Mouse (Mus musculus) ES-E14 (cell line): ENCODE measurements around the gene Tmem50a. TPM values are rescaled to one million over a fixed set of nuclear protein-coding genes. Genes with fewer than 3 reads are reported as not detected.

Experiments
- DNase-seq: peaks from one replicate; pipeline ENCODE4 v3.0.0-alpha.2; 2013; ENCODE audit warnings: low read depth, low spot score
- H3K27ac ChIP-seq: 2 replicates; pipeline ENCODE4 v1.5.1; 2012; ENCODE audit warnings: low read depth, mild to moderate bottlenecking, low read length, moderate library complexity, mixed read lengths; ENCODE audit not compliant: poor library complexity, insufficient read depth, severe bottlenecking
- H3K36me3 ChIP-seq: 2 replicates; pipeline ENCODE4 v1.6.1; 2012; ENCODE audit warnings: mild to moderate bottlenecking, low read length, moderate library complexity, mixed read lengths; ENCODE audit not compliant: control insufficient read depth, poor library complexity, insufficient read depth, severe bottlenecking
- H3K4me1 ChIP-seq, 2 experiments: fragments of 150-350 bp in 1 of 2; sonication (generic) in 1 of 2; 2 replicates each; pipeline ENCODE4 v1.6.1; 2012; ENCODE audit warnings: low read length in 2 of 2, mild to moderate bottlenecking in 1 of 2, mixed read lengths in 1 of 2; ENCODE audit not compliant: control insufficient read depth in 2 of 2, insufficient read depth in 2 of 2, poor library complexity in 1 of 2
- H3K4me3 ChIP-seq, 2 experiments: fragments of 150-350 bp in 1 of 2; sonication (generic) in 1 of 2; 2 replicates each; pipeline ENCODE4 v1.5.1; 2012; ENCODE audit warnings: low read length in 2 of 2, low read depth in 1 of 2, mild to moderate bottlenecking in 1 of 2, mixed read lengths in 1 of 2; ENCODE audit not compliant: insufficient read depth in 1 of 2, poor library complexity in 1 of 2, severe bottlenecking in 1 of 2
- H3K9ac ChIP-seq: 2 replicates; pipeline ENCODE4 v1.6.1; 2012; ENCODE audit warnings: low read depth, mild to moderate bottlenecking, low read length, mixed read lengths; ENCODE audit not compliant: poor library complexity, insufficient read depth, severe bottlenecking
- H3K9me3 ChIP-seq: fragments of 150-350 bp; sonication (generic); 2 replicates; pipeline ENCODE4 v1.6.1; 2012; ENCODE audit warnings: low read depth, mild to moderate bottlenecking, low read length; ENCODE audit not compliant: control insufficient read depth, insufficient read depth
- CHD2 ChIP-seq: IDR thresholded peaks from 2 replicates; pipeline ENCODE4 v1.6.1; 2014; ENCODE audit warnings: mild to moderate bottlenecking, low read depth, low read length, inconsistent platforms
- HCFC1 ChIP-seq: IDR thresholded peaks from 2 replicates; pipeline ENCODE4 v1.6.1; 2012; ENCODE audit warnings: low read length, inconsistent platforms, borderline replicate concordance; ENCODE audit not compliant: insufficient read depth
- MAFK ChIP-seq: IDR thresholded peaks from 2 replicates; pipeline ENCODE4 v1.6.1; 2014; ENCODE audit warnings: mild to moderate bottlenecking, low read depth, low read length, inconsistent platforms; ENCODE audit not compliant: insufficient read depth
- ZC3H11A ChIP-seq: IDR thresholded peaks from 2 replicates; pipeline ENCODE4 v1.6.1; 2012; ENCODE audit warnings: low read depth, mild to moderate bottlenecking, inconsistent platforms, low read length, borderline replicate concordance
- ZNF384 ChIP-seq: IDR thresholded peaks from 2 replicates; pipeline ENCODE4 v1.6.1; 2012; ENCODE audit warnings: low read depth, low read length, inconsistent platforms
- in situ Hi-C, 2 experiments: fragments of 600-800 bp; cut with MboI; formaldehyde crosslinking; loops; one replicate each; pipeline ENCODE4 v1.15.1; 2025; ENCODE audit warnings: low sequenced_read_pairs in 2 of 2, inconsistent platforms in 1 of 2; ENCODE audit not compliant: unreplicated experiment in 2 of 2
- total RNA-seq: library from RNA; depleted of rRNA; stranded (reverse); fragments of 300-350 nt; gene quantifications from 2 replicates; pipeline ENCODE4 v1.2.3, GENCODE M21; 2012

Gene Tmem50a
- total RNA-seq, 1 experiment: 118 TPM

GRCm38 (mm10) chr4:134903046-134903445 is 11.8 kb downstream of the Tmem50a start:
- no peak overlapping the region for H3K9ac ChIP-seq
- no peak for DNase-seq
- TF ChIP-seq ZC3H11A: no peak
- TF ChIP-seq HCFC1: no peak
- no peak for TF ChIP-seq MAFK
- TF ChIP-seq ZNF384: no peak
- no peak for TF ChIP-seq CHD2
- peaks cover 54% of the 10 kb centered on the region for H3K36me3 ChIP-seq
- no peak overlapping the region for H3K4me3 ChIP-seq
- H3K9me3 ChIP-seq: no peaks in the 10 kb centered on the region
- in situ Hi-C loops: no loop called here
- H3K4me1 ChIP-seq: 0 out of 4 replicates have a peak, but pooled peaks cover 0 to 4% of the 10 kb centered on the region in 2 experiments
- no peak overlapping the region for H3K27ac ChIP-seq

GRCm38 (mm10) chr4:134901126-134901525 is 13.7 kb downstream of the Tmem50a start:
- Histone ChIP-seq H3K9me3 (no peaks in the 10 kb centered on the region), H3K27ac (no peak overlapping the region), H3K36me3 (peaks cover 52% of the 10 kb centered on the region), H3K9ac (no peak overlapping the region; the same call in 1 of the 2 replicates), H3K4me3 (no peak overlapping the region), H3K4me1 (0 out of 4 replicates have a peak, but pooled peaks cover 0 to 3% of the 10 kb centered on the region in 2 experiments)
- TF ChIP-seq HCFC1 (no peak), ZC3H11A (no peak)
- in situ Hi-C loops: no loop called here
- DNase-seq: no peak

GRCm38 (mm10) chr4:134897256-134897655 is 17.6 kb downstream of the Tmem50a start:
- Histone ChIP-seq H3K36me3 (peaks cover 32% of the 10 kb centered on the region), H3K4me3 (no peak overlapping the region), H3K9ac (no peak overlapping the region), H3K4me1 (peaks cover 0 to 10% of the 10 kb centered on the region in 2 experiments; a peak in 1 of 4 replicates), H3K27ac (no peak overlapping the region), H3K9me3 (no peaks in the 10 kb centered on the region)
- no peak for TF ChIP-seq CHD2
- no peak for TF ChIP-seq ZC3H11A
- in situ Hi-C loops: no loop called here
- DNase-seq: no peak

- Histone ChIP-seq H3K36me3 (peaks cover 4% of the 10 kb centered on the region; the same call in 1 of the 2 replicates), H3K9ac (no peak overlapping the region), H3K4me3 (no peak overlapping the region), H3K9me3 (no peaks in the 10 kb centered on the region), H3K27ac (no peak overlapping the region), H3K4me1 (peaks cover 0 to 6% of the 10 kb centered on the region in 2 experiments; a peak in 1 of 4 replicates)
- in situ Hi-C loops: no loop called here
- DNase-seq: no peak
- TF ChIP-seq HCFC1 (no peak), ZC3H11A (no peak), MAFK (no peak)
Observed at GRCm38 (mm10) chr4:134892096-134892495, 22.7 kb downstream of the Tmem50a start.

GRCm38 (mm10) chr4:134884364-134884763 is 30.5 kb downstream of the Tmem50a start:
- Histone ChIP-seq H3K9me3 (no peaks in the 10 kb centered on the region), H3K36me3 (no peaks in the 10 kb centered on the region), H3K4me3 (no peak overlapping the region), H3K9ac (no peak overlapping the region), H3K4me1 (peaks cover 0 to 3% of the 10 kb centered on the region in 2 experiments; a peak in 1 of 4 replicates), H3K27ac (no peak overlapping the region)
- no peak for DNase-seq
- in situ Hi-C loops: no loop called here
- TF ChIP-seq CHD2: no peak
- TF ChIP-seq ZC3H11A: no peak
- TF ChIP-seq HCFC1: no peak
- no peak for TF ChIP-seq MAFK
- TF ChIP-seq ZNF384: no peak
